Mouse (Mus musculus) hindbrain, embryonic 15.5 days (tissue): ENCODE data around the gene Cpn1. TPM values are rescaled to one million over a fixed set of nuclear protein-coding genes. Genes with fewer than 3 reads are reported as not detected.
A peak's percentile ranks its signal among the peaks of the same experiment; 100 is the strongest.

Experiments used
- ATAC-seq: fragments of 200-750 bp; cut with Nextera tagmentation; 2 replicates; pipeline ENCODE4 v1.8.0; 2017; ENCODE audit warnings: low read depth, moderate number of reproducible peaks, moderate TSS enrichment; ENCODE audit not compliant: low FRiP score
- H3K27ac ChIP-seq: fragments of 300-500 bp; sonication (generic); replicated peaks from 2 replicates; pipeline ENCODE4 v1.5.1; 2015; ENCODE audit warnings: mild to moderate bottlenecking, inconsistent platforms
- H3K27me3 ChIP-seq: fragments of 300-500 bp; sonication (generic); 2 replicates; pipeline ENCODE4 v1.6.1; 2015; ENCODE audit warnings: control low read depth, inconsistent platforms
- H3K36me3 ChIP-seq: fragments of 300-500 bp; sonication (generic); 2 replicates; pipeline ENCODE4 v1.6.1; 2015; ENCODE audit warnings: control low read depth, inconsistent platforms
- H3K4me1 ChIP-seq: fragments of 300-500 bp; sonication (generic); replicated peaks from 2 replicates; pipeline ENCODE4 v1.6.1; 2015; ENCODE audit warnings: control low read depth, inconsistent platforms
- H3K4me2 ChIP-seq: fragments of 300-500 bp; sonication (generic); 2 replicates; pipeline ENCODE4 v1.6.1; 2015; ENCODE audit warnings: moderate library complexity, mild to moderate bottlenecking, inconsistent platforms
- H3K4me3 ChIP-seq: fragments of 300-500 bp; sonication (generic); 2 replicates; pipeline ENCODE4 v1.5.1; 2015; ENCODE audit warnings: mild to moderate bottlenecking, inconsistent platforms
- H3K9ac ChIP-seq: fragments of 300-500 bp; sonication (generic); 2 replicates; pipeline ENCODE4 v1.6.1; 2015; ENCODE audit warnings: inconsistent platforms
- H3K9me3 ChIP-seq: fragments of 300-500 bp; sonication (generic); 2 replicates; pipeline ENCODE4 v1.6.1; 2016; ENCODE audit warnings: control low read depth, inconsistent platforms
- WGBS: fragments of 180-500 bp; shearing (Covaris S2); methylation state at CpG from one replicate; pipeline ENCODE4 v1.1.7; 2015; 5-methylcytosine and 5-hydroxymethylcytosine counted together
- polyA plus RNA-seq: library from polyadenylated mRNA; unstranded; fragments of >200 nt; fragmentation: Nextera tagmentation; extraction: Ambion mirVana; gene quantifications from 2 replicates; pipeline ENCODE4 v1.2.1, GENCODE M21; 2015

Cpn1 gene
- polyA plus RNA-seq, 1 experiment from 2014 or later = 0.26 TPM

DNA sequence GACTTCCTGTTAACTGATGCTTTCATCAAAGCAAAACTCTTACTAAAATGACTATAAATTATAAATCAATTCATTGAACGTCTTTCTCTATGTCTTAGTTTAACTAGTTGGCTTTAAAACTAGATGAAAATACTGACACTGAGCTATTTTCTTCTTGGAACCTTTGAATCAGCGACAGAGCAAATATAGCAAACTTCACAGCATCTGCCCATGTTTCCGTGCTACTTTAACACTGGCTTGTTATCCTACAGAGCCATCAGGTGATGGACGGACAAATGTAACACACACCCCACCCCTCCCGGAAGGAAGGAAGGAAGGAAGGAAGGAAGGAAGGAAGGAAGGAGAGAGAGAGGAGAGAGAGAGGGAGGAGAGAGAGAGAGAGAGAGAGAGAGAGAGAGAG is 58.4 kb downstream of the Cpn1 start:
- H3K9ac ChIP-seq = no peak overlapping the region
- no peak overlapping the region for H3K27ac ChIP-seq
- H3K4me1 ChIP-seq = peaks cover 7% of the 10 kb centered on the region
- no peak overlapping the region for H3K4me2 ChIP-seq
- no peaks in the 10 kb centered on the region for H3K36me3 ChIP-seq
- no peaks in the 10 kb centered on the region for H3K9me3 ChIP-seq
- H3K27me3 ChIP-seq = no peaks in the 10 kb centered on the region
- no peak for ATAC-seq
- H3K4me3 ChIP-seq = no peak overlapping the region
- WGBS = 75% methylated on average over 5 of the region's 5 CpGs

DNA sequence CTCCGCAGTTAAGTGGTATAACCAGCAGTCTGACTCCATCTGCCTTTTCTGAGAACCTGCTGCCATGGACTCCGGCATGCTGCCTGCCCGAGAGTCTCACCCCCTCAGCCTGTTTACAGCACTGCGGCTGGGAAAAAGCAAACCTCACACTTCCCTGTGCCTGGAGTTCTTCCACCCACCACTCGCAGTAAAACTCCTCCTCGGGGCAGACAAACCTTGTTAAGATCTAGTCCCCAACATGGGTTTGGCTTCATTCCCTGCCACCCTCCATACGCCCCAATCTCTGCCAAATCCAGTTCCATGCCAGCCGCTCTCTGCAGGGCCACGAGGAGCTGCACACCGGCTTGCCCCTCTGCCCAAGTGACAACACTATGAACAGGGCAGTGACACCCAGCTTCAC is 59.3 kb downstream of the Cpn1 start:
- H3K36me3 ChIP-seq = no peaks in the 10 kb centered on the region
- no peaks in the 10 kb centered on the region for H3K27me3 ChIP-seq
- no peak overlapping the region for H3K9ac ChIP-seq
- no peak overlapping the region for H3K4me3 ChIP-seq
- H3K4me2 ChIP-seq = no peak overlapping the region
- H3K4me1 ChIP-seq = peaks cover 7% of the 10 kb centered on the region
- no peak for ATAC-seq
- WGBS = 62% methylated on average over 10 of the region's 10 CpGs
- H3K9me3 ChIP-seq = no peaks in the 10 kb centered on the region
- H3K27ac ChIP-seq = no peak overlapping the region

DNA sequence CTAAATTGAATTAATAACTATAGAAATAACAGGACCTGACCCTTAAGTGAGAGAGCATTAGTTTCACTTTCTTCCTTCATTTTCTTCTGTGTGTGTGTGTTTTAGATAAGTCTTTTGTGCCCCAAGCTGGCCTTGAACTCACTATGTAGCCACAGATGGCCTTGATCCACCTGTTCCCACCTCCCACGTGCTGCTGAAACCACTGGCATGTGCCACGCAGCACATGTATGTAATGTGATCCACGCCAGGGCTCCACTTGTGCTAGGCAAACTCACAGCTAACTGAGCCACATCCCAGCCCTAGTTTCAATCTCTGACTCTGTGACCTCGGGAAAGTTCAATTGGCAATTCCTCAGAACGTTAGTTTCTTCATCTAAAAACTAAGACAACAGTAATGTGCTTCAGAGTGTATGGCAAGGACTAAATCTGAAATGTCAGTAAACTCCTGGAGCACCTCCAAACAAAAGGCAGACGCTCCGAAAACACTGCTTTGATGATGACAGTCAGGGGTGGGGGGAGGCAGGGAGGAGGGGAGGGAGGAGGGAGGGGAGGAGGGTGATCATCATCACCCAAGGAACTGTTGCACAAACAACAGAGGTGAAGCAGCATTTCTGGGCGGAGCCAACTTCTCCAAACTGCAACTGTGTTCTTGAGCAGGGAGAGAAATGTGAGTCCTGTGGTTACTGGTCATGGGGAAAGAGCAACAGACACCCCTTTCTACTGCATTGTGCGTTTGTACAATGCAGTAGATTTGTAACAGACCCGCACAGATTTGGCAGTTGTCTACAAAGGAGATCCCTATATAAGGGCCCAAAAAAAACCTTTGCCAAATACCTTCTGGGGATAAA is 60.0 kb downstream of the Cpn1 start:
- Histone ChIP-seq H3K9ac (no peak overlapping the region), H3K36me3 (no peaks in the 10 kb centered on the region), H3K27me3 (no peaks in the 10 kb centered on the region), H3K4me2 (no peak overlapping the region), H3K27ac (no peak overlapping the region), H3K4me3 (no peak overlapping the region), H3K9me3 (no peaks in the 10 kb centered on the region), H3K4me1 (peaks cover 7% of the 10 kb centered on the region)
- WGBS = 78% methylated on average over 10 of the region's 10 CpGs
- ATAC-seq = no peak

DNA sequence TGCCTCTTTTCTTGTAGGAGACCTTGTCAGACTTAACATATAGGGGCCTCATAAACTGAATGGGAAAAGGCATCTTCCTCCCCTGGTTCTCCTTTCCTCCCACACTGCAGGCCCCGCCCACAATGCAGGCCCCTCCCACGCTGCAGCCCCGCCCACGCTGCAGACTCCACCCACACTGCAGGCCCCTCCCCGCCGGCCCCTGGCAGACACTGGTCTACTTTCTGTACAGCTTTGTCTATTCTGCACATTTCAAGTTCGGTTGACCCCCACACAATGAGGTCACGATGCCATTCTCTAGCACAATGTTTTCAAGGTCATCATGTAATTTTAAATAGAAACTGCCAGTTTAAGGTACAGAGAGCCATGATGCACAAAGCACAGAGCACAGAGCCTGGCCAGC is 62.0 kb downstream of the Cpn1 start:
- H3K4me3 ChIP-seq = no peak overlapping the region

DNA sequence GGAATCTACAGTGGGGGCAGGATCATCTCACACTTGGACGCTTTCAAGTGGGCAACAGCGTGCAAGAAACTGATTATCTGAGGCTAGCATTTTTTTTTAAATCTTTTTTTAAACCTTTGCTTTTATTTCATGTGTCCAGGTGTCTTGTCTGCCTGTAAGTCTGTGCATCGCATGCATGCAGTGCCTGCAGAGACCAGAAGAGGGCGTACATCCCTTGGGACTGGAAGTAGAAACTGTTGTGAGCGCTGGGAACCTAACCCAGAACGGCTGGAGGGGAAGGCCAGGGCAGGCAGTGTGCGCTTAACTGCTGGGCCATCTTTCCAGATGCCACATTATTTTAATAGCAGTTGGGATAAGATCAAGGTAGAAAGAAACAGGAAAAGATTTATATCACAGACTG is 63.4 kb downstream of the Cpn1 start:
- no peak overlapping the region for H3K4me3 ChIP-seq
- no peak overlapping the region for H3K4me2 ChIP-seq
- WGBS = 97% methylated on average over 7 of the region's 7 CpGs
- H3K9ac ChIP-seq = no peak overlapping the region
- no peak overlapping the region for H3K27ac ChIP-seq
- no peaks in the 10 kb centered on the region for H3K27me3 ChIP-seq
- no peaks in the 10 kb centered on the region for H3K9me3 ChIP-seq
- ATAC-seq = no peak
- H3K4me1 ChIP-seq = peaks cover 15% of the 10 kb centered on the region
- no peaks in the 10 kb centered on the region for H3K36me3 ChIP-seq

More for the DNA sequence above, 62.0 kb downstream of the Cpn1 start:
- Histone ChIP-seq H3K4me1 (peaks cover 15% of the 10 kb centered on the region), H3K4me2 (no peak overlapping the region), H3K36me3 (no peaks in the 10 kb centered on the region), H3K27ac (no peak overlapping the region), H3K27me3 (no peaks in the 10 kb centered on the region), H3K9ac (no peak overlapping the region), H3K9me3 (no peaks in the 10 kb centered on the region)
- WGBS = 72% methylated on average over 8 of the region's 8 CpGs
- ATAC-seq = no peak

DNA sequence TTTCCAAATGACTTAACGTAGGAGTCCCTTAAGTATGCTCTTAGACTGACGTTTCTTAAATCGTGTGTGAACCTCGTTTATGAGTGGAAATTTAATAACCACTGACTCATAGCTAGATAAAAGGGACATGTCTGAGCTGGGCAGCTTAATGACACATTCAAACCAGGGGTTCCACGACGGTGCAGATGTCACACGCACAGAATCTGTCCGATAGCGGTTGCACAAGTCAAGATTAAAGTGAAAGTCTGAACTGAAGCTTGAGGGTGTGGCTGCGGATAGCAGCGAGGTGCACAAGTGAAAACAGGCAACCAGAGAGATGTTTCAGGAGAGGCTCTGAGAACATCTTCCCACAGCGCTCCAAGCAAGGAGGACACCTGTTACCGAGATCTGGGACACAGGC is 64.9 kb downstream of the Cpn1 start:
- H3K27me3 ChIP-seq = no peaks in the 10 kb centered on the region
- H3K4me3 ChIP-seq = no peak overlapping the region
- H3K36me3 ChIP-seq = no peaks in the 10 kb centered on the region
- H3K27ac ChIP-seq = no peak overlapping the region
- WGBS = 62% methylated on average over 13 of the region's 13 CpGs
- no peak for ATAC-seq
- H3K9me3 ChIP-seq = no peaks in the 10 kb centered on the region
- H3K4me2 ChIP-seq = no peak overlapping the region
- H3K4me1 ChIP-seq = peaks cover 7% of the 10 kb centered on the region
- H3K9ac ChIP-seq = no peak overlapping the region

DNA sequence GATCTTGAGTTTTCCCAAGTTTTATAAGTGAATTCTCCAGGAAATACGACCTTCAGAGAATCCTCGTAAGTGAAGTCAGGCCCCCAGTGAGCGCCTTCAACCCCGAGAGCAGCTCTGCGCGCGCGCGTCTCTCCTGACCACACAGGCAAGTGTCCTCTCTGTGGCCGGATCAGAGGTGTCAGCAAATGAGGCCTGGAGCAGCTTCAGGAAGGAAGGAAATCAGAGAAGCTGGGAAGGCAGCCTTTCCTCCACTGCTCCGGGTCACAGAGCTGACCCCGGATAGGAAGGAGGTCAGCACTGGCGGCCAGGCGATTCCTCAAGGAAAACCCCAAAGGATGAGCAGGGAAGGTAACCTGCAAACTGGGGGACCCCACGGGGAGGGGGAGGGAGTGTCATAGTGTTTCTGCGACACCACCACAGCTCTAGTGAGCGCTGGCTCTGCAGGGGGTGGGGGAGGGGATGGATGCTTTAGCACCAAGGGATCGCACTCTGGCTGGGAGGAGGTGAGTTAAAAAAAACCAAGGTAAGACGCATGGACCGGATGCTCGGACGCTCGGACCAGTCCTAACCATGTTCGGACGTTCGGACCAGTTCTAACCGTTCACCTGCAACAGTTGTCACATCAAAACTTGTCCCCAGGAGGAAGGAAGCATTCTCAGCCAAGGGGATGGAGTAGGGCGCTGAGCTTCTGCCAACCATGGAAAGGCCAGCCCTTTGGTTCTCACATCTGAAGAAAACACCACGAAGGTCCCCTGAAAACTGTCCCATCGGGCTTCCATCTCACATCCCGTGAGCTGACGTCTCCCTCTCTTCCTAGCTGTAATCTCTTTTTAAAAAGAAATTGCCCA is 65.7 kb downstream of the Cpn1 start:
- H3K27me3 ChIP-seq = no peaks in the 10 kb centered on the region
- no peak for ATAC-seq
- H3K9me3 ChIP-seq = no peaks in the 10 kb centered on the region
- H3K9ac ChIP-seq = no peak overlapping the region
- peaks cover 7% of the 10 kb centered on the region for H3K4me1 ChIP-seq
- peak overlapping the region; percentile 9; the same call in 1 of the 2 replicates for H3K4me2 ChIP-seq
- no peak overlapping the region for H3K4me3 ChIP-seq
- H3K36me3 ChIP-seq = no peaks in the 10 kb centered on the region
- no peak overlapping the region for H3K27ac ChIP-seq
- WGBS = 25% methylated on average over 32 of the region's 32 CpGs

DNA sequence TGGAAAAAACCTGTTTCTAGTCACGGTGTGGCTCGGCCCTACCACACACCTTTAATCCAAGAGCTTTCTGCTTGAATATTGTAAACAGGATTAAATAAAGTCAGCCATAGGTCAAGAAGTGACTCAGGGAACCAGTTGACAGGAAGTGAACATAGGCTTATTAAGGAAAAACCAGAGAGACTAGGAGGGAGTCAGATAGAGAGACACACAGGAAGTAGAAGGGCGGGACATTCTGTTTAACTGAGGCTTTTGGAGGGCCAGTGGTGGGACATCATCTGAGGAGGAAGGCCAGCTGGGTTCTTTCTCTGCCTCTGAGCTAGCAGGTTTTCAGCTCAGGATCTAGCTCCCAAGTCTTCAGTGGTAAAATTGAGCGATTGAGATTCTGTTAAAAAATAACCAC is 66.5 kb downstream of the Cpn1 start:
- H3K9me3 ChIP-seq = no peaks in the 10 kb centered on the region
- peaks cover 7% of the 10 kb centered on the region for H3K4me1 ChIP-seq
- no peak overlapping the region for H3K9ac ChIP-seq
- H3K4me3 ChIP-seq = no peak overlapping the region
- no peak for ATAC-seq
- H3K4me2 ChIP-seq = no peak overlapping the region
- no peaks in the 10 kb centered on the region for H3K36me3 ChIP-seq
- WGBS = 97% methylated on average over 4 of the region's 4 CpGs
- H3K27me3 ChIP-seq = no peaks in the 10 kb centered on the region
- no peak overlapping the region for H3K27ac ChIP-seq

DNA sequence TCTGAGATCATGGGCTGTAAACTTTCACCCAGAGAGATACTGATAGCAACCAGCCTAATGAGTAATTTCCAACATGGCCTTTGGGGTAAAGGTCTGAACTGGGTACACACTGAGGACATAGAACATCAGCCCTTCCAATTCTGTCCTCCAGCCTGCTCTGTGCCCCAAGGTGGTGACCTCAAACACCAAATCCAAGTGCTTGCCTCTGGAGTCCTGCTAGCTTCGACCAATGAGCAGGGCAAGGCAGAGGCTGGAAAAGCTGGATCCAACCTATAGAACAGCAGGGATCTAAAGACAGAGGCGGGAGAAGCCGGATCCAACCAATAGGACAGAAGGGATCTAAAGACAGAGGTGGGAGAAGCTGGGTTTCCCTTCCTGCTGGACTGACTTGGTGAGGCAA is 67.5 kb downstream of the Cpn1 start:
- Histone ChIP-seq H3K36me3 (no peaks in the 10 kb centered on the region), H3K4me2 (no peak overlapping the region), H3K9ac (no peak overlapping the region), H3K27ac (no peak overlapping the region), H3K4me1 (peaks cover 7% of the 10 kb centered on the region), H3K9me3 (no peaks in the 10 kb centered on the region), H3K27me3 (no peaks in the 10 kb centered on the region), H3K4me3 (no peak overlapping the region)
- WGBS = 77% methylated on average over 3 of the region's 3 CpGs
- no peak for ATAC-seq

DNA sequence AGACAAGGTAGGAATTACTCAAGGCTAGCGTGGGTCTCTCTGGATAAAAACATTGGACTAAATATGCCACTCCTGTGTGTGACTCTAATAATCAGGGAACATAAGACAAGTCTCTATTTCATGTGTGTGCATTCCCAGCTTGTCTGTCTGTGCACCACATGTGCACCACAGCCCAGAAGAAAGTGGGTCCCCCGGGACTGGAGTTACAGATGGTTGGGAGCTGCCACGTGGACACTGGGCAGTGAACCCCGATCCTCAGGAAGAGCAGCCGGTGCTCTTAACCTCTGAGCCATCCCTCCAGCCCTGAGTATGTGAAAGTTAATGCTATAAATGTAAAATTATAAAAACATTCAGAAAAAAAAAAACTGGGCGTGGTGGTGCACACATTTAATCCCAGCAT is 68.6 kb downstream of the Cpn1 start:
- no peak for ATAC-seq
- no peak overlapping the region for H3K4me2 ChIP-seq
- WGBS = 88% methylated on average over 6 of the region's 6 CpGs

DNA sequence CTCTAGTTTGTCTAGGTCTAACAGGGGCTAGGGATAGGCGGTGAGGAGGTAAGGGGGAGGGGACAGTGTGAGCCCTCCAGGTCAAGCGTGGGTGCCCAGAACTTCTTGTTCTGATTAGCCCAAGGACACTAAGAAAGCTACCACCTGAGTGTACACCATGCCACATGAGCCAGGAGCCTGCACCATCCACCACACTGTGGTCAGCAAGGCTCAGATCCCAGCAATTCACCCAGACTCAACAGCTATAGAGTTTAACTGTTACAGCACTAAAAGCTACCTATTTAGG is 69.0 kb downstream of the Cpn1 start:
- 79% methylated on average over 2 of the region's 2 CpGs for WGBS
- no peak overlapping the region for H3K9ac ChIP-seq
- ATAC-seq = no peak
- H3K36me3 ChIP-seq = no peaks in the 10 kb centered on the region
- no peak overlapping the region for H3K4me3 ChIP-seq
- no peak overlapping the region for H3K27ac ChIP-seq
- peaks cover 7% of the 10 kb centered on the region for H3K4me1 ChIP-seq
- H3K27me3 ChIP-seq = no peaks in the 10 kb centered on the region
- H3K9me3 ChIP-seq = no peaks in the 10 kb centered on the region
- H3K4me2 ChIP-seq = no peak overlapping the region

More for the DNA sequence above, 68.6 kb downstream of the Cpn1 start:
- Histone ChIP-seq H3K27ac (no peak overlapping the region), H3K27me3 (no peaks in the 10 kb centered on the region), H3K4me3 (no peak overlapping the region), H3K36me3 (no peaks in the 10 kb centered on the region), H3K9me3 (no peaks in the 10 kb centered on the region), H3K4me1 (peaks cover 7% of the 10 kb centered on the region), H3K9ac (no peak overlapping the region)

DNA sequence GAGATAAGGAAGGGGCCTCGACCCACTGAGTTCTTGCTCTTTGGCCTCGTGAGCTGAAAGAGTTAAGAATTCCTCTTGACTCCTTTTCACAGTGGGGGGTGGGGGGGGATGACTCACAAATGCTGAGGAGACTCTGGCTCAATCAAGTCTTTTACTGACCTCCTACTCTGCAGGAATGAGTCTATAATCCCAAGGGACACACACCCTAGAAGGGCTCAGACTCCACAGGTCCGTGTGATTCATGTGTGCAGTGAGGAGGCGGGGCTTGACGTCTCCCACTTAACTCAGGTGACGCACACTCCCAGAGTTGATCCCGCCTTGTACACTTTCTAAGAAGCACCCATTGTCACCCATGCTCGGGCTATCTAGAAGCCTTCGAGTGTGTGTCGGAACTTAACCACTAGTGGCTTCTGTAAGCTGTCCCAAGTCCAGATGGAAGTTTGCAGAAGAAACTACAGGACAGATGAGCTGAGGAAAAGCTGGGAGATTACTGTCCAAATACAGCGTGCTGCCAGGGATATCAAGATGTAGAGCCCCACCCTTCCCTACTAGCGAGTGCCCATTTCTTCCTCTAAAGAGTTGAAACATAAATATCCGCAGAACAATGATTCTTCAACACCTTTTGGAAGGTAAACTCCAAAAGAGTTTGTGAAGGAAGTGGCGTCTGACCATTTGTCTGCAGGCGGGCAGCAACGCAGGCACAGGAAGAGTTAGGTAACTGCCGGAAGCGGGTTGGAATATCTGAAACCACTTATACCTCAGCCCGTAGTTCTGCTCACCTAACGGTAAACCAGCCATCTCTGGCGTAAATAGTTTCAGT is 69.6 kb downstream of the Cpn1 start:
- H3K4me3 ChIP-seq = no peak overlapping the region
- 74% methylated on average over 21 of the region's 21 CpGs for WGBS
- H3K27me3 ChIP-seq = no peaks in the 10 kb centered on the region
- no peaks in the 10 kb centered on the region for H3K36me3 ChIP-seq
- H3K27ac ChIP-seq = no peak overlapping the region
- no peak overlapping the region for H3K4me2 ChIP-seq
- H3K4me1 ChIP-seq = peaks cover 7% of the 10 kb centered on the region
- H3K9ac ChIP-seq = no peak overlapping the region
- ATAC-seq = no peak
- no peaks in the 10 kb centered on the region for H3K9me3 ChIP-seq
